Mouse (Mus musculus) forebrain, embryonic 13.5 days (tissue): ENCODE results near the gene 2810408A11Rik. TPM values are rescaled to one million over a fixed set of nuclear protein-coding genes. Genes with fewer than 3 reads are reported as not detected.
"Not testable (repeated sequence)": the region's sequence is repeated elsewhere in the genome, so short reads cannot be mapped to it uniquely, and the experiment has no call there.

Experiments used
- ATAC-seq: fragments of 200-750 bp; cut with Nextera tagmentation; 2 replicates; pipeline ENCODE4 v1.8.0; 2017
- H3K27ac ChIP-seq: fragments of 300-500 bp; sonication (generic); 2 replicates; pipeline ENCODE4 v1.5.1; 2015; ENCODE audit warnings: inconsistent platforms, mild to moderate bottlenecking, moderate library complexity
- H3K27me3 ChIP-seq: fragments of 300-500 bp; sonication (generic); 2 replicates; pipeline ENCODE4 v1.6.1; 2015; ENCODE audit warnings: mild to moderate bottlenecking, inconsistent platforms
- H3K36me3 ChIP-seq: fragments of 300-500 bp; sonication (generic); 2 replicates; pipeline ENCODE4 v1.6.1; 2015; ENCODE audit warnings: mild to moderate bottlenecking, inconsistent platforms; ENCODE audit not compliant: poor library complexity, severe bottlenecking
- H3K4me1 ChIP-seq: fragments of 300-500 bp; sonication (generic); 2 replicates; pipeline ENCODE4 v1.6.1; 2015; ENCODE audit warnings: inconsistent platforms
- H3K4me2 ChIP-seq: fragments of 300-500 bp; sonication (generic); 2 replicates; pipeline ENCODE4 v1.6.1; 2015; ENCODE audit warnings: inconsistent platforms, mild to moderate bottlenecking, moderate library complexity
- H3K4me3 ChIP-seq: fragments of 300-500 bp; sonication (generic); 2 replicates; pipeline ENCODE4 v1.5.1; 2015; ENCODE audit warnings: mild to moderate bottlenecking, inconsistent platforms
- H3K9ac ChIP-seq: fragments of 300-500 bp; sonication (generic); 2 replicates; pipeline ENCODE4 v1.6.1; 2015; ENCODE audit warnings: mild to moderate bottlenecking, inconsistent platforms
- H3K9me3 ChIP-seq: fragments of 300-500 bp; sonication (generic); replicated peaks from 2 replicates; pipeline ENCODE4 v1.6.1; 2016; ENCODE audit warnings: inconsistent platforms
- WGBS: fragments of 180-500 bp; shearing (Covaris S2); methylation state at CpG from one replicate; pipeline ENCODE4 v1.1.7; 2015; 5-methylcytosine and 5-hydroxymethylcytosine counted together
- polyA plus RNA-seq: library from polyadenylated mRNA; unstranded; fragments of >200 nt; fragmentation: Nextera tagmentation; extraction: Ambion mirVana; gene quantifications from 2 replicates; pipeline ENCODE4 v1.2.1, GENCODE M21; 2015

Gene 2810408A11Rik
- polyA plus RNA-seq, 1 experiment from 2014 or later = 19.1 TPM

- 74% methylated on average over 5 of the region's 5 CpGs for WGBS
- peaks cover 32% of the 10 kb centered on the region for H3K4me1 ChIP-seq
- 0 out of 2 replicates have a peak overlapping the region, but pooled peaks have one; percentile 31 for H3K9ac ChIP-seq
- no peak overlapping the region for H3K4me3 ChIP-seq
- H3K27ac ChIP-seq = no peak overlapping the region
- H3K4me2 ChIP-seq = no peak overlapping the region
- ATAC-seq = no peak
- H3K27me3 ChIP-seq = peaks cover 44% of the 10 kb centered on the region
- H3K36me3 ChIP-seq = peaks cover 3% of the 10 kb centered on the region; the same call in 1 of the 2 replicates
- H3K9me3 ChIP-seq = no peaks in the 10 kb centered on the region
Observed at GRCm38 (mm10) chr11:69937834-69938233, 37.0 kb upstream of the 2810408A11Rik start.

DNA sequence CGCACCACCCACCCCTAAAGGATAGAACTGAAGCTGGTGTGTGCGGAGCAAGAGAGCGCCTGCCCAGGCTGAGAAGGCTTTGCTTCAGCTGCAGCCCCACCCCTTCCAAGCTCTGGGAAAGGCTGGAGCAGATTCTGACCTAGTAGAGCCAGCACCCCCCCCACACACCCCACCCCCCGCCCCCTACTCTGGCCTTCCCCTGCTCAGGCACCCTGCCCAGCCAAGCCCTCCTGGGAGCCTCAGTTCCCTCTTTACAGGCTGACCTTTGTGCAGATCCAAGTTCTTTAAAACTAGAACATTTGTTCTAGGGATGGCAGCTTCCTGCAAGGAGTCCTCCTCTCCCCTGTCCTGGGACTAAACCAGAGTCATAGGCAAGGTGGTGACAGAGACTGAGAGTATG lies 36.6 kb upstream of the 2810408A11Rik start:
- Histone ChIP-seq H3K9ac (0 out of 2 replicates have a peak overlapping the region, but pooled peaks have one; percentile 5), H3K27ac (no peak overlapping the region), H3K4me3 (no peak overlapping the region), H3K4me2 (no peak overlapping the region), H3K9me3 (no peaks in the 10 kb centered on the region), H3K4me1 (peaks cover 32% of the 10 kb centered on the region), H3K36me3 (no peaks in the 10 kb centered on the region), H3K27me3 (peaks cover 44% of the 10 kb centered on the region)
- 47% methylated on average over 4 of the region's 4 CpGs for WGBS
- no peak for ATAC-seq

GRCm38 (mm10) chr11:69936714-69937347 lies 36.0 kb upstream of the 2810408A11Rik start:
- peaks cover 32% of the 10 kb centered on the region for H3K4me1 ChIP-seq
- H3K9ac ChIP-seq = 0 out of 2 replicates have a peak overlapping the region, but pooled peaks have one; percentile 70
- peak overlapping the region; percentile 56 for H3K4me3 ChIP-seq
- 37% methylated on average over 9 of the region's 9 CpGs for WGBS
- peaks cover 44% of the 10 kb centered on the region for H3K27me3 ChIP-seq
- ATAC-seq = no peak
- H3K27ac ChIP-seq = no peak overlapping the region
- peak overlapping the region; percentile 100 for H3K4me2 ChIP-seq
- no peaks in the 10 kb centered on the region for H3K9me3 ChIP-seq
- no peaks in the 10 kb centered on the region for H3K36me3 ChIP-seq

GRCm38 (mm10) chr11:69936156-69936555 lies 35.4 kb upstream of the 2810408A11Rik start:
- H3K9ac ChIP-seq = peak overlapping the region; percentile 70
- H3K27me3 ChIP-seq = peaks cover 44% of the 10 kb centered on the region
- H3K9me3 ChIP-seq = no peaks in the 10 kb centered on the region
- no peaks in the 10 kb centered on the region for H3K36me3 ChIP-seq
- 2% methylated on average over 18 of the region's 30 CpGs for WGBS
- H3K4me1 ChIP-seq = peaks cover 32% of the 10 kb centered on the region
- no peak overlapping the region; the same call in 1 of the 2 replicates for H3K27ac ChIP-seq
- ATAC-seq = no peak; the same call in 1 of the 2 replicates
- H3K4me3 ChIP-seq = peak overlapping the region; percentile 56
- H3K4me2 ChIP-seq = peak overlapping the region; percentile 100

DNA sequence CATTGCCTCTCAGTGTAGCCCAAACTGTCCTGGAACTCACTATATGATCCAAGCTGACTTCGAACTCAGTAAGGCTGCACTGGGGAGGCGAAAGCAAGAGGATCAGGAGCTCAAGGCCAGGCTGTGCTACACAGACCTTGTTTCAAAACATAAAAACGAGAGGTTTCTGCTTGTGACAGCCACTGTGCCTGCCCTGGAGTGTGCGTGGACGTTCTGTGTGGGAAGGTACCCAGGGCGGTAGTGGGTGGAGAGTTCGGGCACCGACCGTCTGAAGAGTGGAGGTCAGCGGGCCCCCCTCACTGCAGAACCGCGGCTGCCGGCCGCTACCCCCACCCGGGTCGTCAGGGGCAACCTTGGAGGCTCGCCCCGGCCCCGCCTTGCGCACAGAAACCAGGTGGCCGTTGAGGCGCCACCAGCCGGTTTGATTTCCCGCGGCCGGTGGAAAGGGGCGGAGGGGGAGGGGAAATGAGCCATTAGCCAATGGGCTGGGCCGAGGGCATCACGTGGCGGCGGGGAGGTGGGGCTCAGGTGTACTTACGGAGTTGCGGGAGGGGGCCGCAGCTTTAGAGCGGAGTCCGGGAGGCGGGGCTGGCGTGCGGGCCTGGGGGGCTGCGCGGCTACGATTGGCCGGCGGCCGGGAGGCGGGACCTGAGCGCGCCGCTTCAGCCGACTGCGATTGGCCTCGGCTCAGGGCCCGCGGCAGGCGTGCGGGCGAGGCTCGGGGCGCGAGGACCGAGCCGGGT lies 34.5 kb upstream of the 2810408A11Rik start, which contains the start of gene Ybx2:
Gene Ybx2, plus strand, starts transcription at position 660 of the 743 bp plus-strand sequence.
- peak within 1 kb of the TSS; percentile 70 for H3K9ac ChIP-seq
- 1% methylated on average over 47 of the region's 62 CpGs for WGBS
- peak within 1 kb of the TSS; percentile 56 for H3K4me3 ChIP-seq
- H3K9me3 ChIP-seq = no peaks in the 10 kb centered on the region
- H3K27me3 ChIP-seq = peaks cover 44% of the 10 kb centered on the region
- ATAC-seq = peak; percentile 92
- peaks cover 25% of the 10 kb centered on the region for H3K4me1 ChIP-seq
- H3K27ac ChIP-seq = no peak within 1 kb of the TSS; the same call in 1 of the 2 replicates
- H3K36me3 ChIP-seq = no peaks in the 10 kb centered on the region
- H3K4me2 ChIP-seq = peak within 1 kb of the TSS; percentile 100

GRCm38 (mm10) chr11:69934681-69935080 lies 33.9 kb upstream of the 2810408A11Rik start:
- H3K36me3 ChIP-seq = no peaks in the 10 kb centered on the region
- peak overlapping the region; percentile 100 for H3K4me2 ChIP-seq
- 19% methylated on average over 6 of the region's 6 CpGs for WGBS
- no peak overlapping the region for H3K9ac ChIP-seq
- no peak overlapping the region for H3K4me3 ChIP-seq
- no peak overlapping the region for H3K27ac ChIP-seq
- H3K4me1 ChIP-seq = peaks cover 25% of the 10 kb centered on the region
- no peaks in the 10 kb centered on the region for H3K9me3 ChIP-seq
- no peak for ATAC-seq
- H3K27me3 ChIP-seq = peaks cover 44% of the 10 kb centered on the region

DNA sequence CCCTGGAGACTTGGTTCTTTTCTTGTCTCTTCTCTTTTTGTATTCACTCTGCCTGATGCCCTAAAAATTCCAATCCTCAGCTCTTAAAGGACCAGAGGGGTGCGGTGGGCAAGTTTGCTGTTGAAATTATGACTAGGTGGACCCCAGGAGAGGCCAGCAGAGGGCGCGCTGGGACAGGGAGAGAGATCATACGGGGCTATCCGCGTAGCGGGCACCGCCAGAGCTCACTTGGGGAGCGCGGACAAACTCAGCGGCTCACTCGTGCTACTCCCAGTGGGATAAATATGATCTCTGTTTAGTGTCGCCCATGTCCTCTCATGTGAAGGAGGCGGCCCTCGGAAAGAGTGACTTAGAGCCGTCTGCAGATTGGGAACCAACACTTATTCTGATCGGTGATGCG lies 33.4 kb upstream of the 2810408A11Rik start:
- no peaks in the 10 kb centered on the region for H3K9me3 ChIP-seq
- peak overlapping the region; percentile 43; the same call in 1 of the 2 replicates for H3K9ac ChIP-seq
- H3K27ac ChIP-seq = no peak overlapping the region
- H3K4me3 ChIP-seq = peak overlapping the region; percentile 21
- peaks cover 25% of the 10 kb centered on the region for H3K4me1 ChIP-seq
- peak; percentile 71 for ATAC-seq
- H3K27me3 ChIP-seq = peaks cover 43% of the 10 kb centered on the region
- WGBS = 1% methylated on average over 18 of the region's 18 CpGs
- peak overlapping the region; percentile 100 for H3K4me2 ChIP-seq
- H3K36me3 ChIP-seq = no peaks in the 10 kb centered on the region

DNA sequence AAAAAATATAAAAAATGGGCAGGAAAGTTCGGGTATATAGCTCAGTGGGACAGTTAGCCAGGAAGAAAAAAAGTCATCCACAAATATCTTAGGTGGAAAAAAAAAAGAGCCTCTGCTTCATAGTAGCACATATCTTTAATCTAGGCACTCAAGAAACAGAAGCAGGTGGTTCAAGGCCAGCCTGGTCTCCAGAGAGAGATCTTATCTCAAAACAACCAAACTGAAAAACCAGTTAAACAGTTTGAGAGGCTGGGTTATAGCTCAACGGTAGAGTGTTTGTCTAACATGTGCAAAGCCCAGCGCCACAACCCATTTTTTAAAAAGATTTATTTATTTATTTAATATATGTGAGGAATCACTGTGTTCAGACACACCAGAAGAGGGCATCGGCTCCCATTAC lies 32.3 kb upstream of the 2810408A11Rik start:
- no peaks in the 10 kb centered on the region for H3K9me3 ChIP-seq
- no peak overlapping the region for H3K4me3 ChIP-seq
- ATAC-seq = no peak
- H3K36me3 ChIP-seq = no peaks in the 10 kb centered on the region
- peaks cover 25% of the 10 kb centered on the region for H3K4me1 ChIP-seq
- no peak overlapping the region for H3K4me2 ChIP-seq
- no peak overlapping the region for H3K9ac ChIP-seq
- no peak overlapping the region for H3K27ac ChIP-seq
- 71% methylated on average over 4 of the region's 4 CpGs for WGBS
- peaks cover 32% of the 10 kb centered on the region for H3K27me3 ChIP-seq

DNA sequence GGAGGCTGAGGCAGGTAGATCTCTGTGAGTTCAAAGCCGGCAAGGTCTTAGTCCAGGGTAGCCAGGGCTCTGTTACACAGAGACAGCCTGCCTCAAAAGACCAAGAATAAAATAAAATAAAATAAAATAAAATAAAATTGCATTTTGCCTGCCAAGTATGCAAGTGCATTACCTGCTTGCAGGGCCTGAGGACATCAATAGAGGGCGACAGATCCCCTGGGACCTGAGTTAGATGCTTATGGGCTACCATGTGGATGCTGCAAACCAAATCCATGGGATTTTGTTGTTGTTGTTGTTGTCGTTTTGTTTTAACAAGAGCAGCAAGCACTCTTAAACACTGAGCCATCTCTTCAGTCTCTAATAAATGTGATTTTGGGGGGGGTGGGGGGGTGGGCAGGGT lies 31.5 kb upstream of the 2810408A11Rik start:
- no peak overlapping the region for H3K9ac ChIP-seq
- 37% methylated on average over 3 of the region's 3 CpGs for WGBS
- H3K4me3 ChIP-seq = no peak overlapping the region
- peaks cover 25% of the 10 kb centered on the region for H3K4me1 ChIP-seq
- peaks cover 24% of the 10 kb centered on the region for H3K27me3 ChIP-seq
- no peak overlapping the region for H3K4me2 ChIP-seq
- no peak for ATAC-seq
- H3K36me3 ChIP-seq = no peaks in the 10 kb centered on the region
- no peaks in the 10 kb centered on the region for H3K9me3 ChIP-seq
- no peak overlapping the region for H3K27ac ChIP-seq

DNA sequence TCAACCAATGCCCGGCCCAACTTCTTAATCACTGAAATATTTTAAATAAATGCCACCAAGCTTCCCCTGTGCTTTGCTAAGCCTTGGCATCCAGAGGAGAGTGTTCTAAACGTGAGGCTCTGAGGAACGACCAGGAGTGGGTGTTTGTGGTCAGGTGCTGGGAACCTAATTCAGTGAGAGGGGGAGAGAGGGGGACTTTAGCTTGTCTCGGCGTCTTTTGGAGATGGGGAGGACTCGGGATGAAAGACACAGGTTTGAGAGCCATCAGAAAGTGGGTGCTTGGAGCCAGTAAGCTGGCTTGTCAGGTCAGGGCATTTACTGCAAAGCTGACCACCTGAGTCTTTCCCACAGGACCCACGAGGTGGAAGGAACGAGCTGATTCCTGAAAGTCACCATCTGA lies 31.0 kb upstream of the 2810408A11Rik start:
- ATAC-seq = no peak
- WGBS = 77% methylated on average over 8 of the region's 8 CpGs
- Histone ChIP-seq H3K4me1 (peaks cover 21% of the 10 kb centered on the region), H3K27me3 (peaks cover 19% of the 10 kb centered on the region), H3K9me3 (no peaks in the 10 kb centered on the region), H3K4me3 (no peak overlapping the region), H3K27ac (no peak overlapping the region), H3K36me3 (no peaks in the 10 kb centered on the region), H3K4me2 (no peak overlapping the region), H3K9ac (no peak overlapping the region)

DNA sequence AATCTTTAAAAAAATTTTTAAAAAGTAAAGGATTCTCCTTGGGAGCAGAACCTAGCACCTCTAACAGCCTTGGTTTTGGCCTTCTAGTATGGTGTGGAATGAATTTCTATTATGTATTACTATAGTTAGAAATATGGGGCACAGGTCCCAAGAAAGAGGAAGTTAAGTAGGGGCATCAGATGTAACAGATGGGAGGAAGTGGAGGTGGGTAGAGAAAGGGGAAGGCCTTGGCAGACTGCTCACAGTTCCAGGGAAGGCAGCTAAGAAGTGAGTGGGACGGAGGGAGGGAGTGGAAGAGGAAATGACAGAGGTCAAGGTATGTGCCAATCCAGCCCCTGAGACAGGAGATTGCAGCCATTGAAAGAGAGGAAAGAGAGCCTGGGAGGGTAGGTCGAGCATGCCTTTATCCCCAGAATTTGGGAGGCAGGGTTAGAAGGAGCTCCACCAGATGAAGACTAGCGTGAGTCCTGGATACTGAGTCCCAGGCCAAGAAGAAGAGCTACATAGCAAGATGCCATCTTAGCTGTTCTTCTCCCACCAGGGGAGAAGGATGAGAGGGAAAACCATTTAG lies 30.3 kb upstream of the 2810408A11Rik start:
- ATAC-seq = no peak
- H3K27ac ChIP-seq = no peak overlapping the region
- no peak overlapping the region for H3K4me2 ChIP-seq
- no peak overlapping the region for H3K9ac ChIP-seq
- no peak overlapping the region for H3K4me3 ChIP-seq
- no peaks in the 10 kb centered on the region for H3K9me3 ChIP-seq
- 73% methylated on average over 3 of the region's 3 CpGs for WGBS
- peaks cover 14% of the 10 kb centered on the region for H3K4me1 ChIP-seq
- no peaks in the 10 kb centered on the region for H3K36me3 ChIP-seq
- H3K27me3 ChIP-seq = peaks cover 12% of the 10 kb centered on the region; the same call in 1 of the 2 replicates

DNA sequence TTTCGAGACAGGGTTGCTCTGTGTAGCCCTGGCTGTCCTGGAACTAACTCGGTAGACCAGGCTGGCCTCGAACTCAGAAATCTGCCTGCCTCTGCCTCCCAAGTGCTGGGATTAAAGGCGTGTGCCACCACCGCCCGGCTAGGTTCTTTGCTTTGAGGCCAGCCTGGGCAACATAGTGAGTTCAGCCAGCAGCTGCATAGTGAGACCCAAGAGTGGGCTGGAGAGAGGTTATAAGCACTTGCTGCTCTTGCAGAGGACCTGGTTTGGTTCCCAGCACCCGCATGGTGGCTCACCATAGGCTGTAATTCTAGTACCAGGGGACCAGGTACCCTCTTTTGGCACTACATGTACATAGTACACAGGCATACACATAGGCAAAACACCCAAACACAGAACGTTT lies 29.4 kb upstream of the 2810408A11Rik start:
- not testable (repeated sequence) for H3K9me3 ChIP-seq, H3K27ac ChIP-seq, H3K9ac ChIP-seq, H3K4me2 ChIP-seq, H3K4me3 ChIP-seq, H3K36me3 ChIP-seq, ATAC-seq, H3K4me1 ChIP-seq, H3K27me3 ChIP-seq
- WGBS = 88% methylated on average over 8 of the region's 8 CpGs
